Mouse (Mus musculus) hindbrain, postnatal 0 days (tissue): ENCODE measurements around the gene Mrps18c. TPM values are rescaled to one million over a fixed set of nuclear protein-coding genes. Genes with fewer than 3 reads are reported as not detected.

Source experiments
- ATAC-seq: fragments of 200-750 bp; cut with Nextera tagmentation; 2 replicates; pipeline ENCODE4 v1.8.0; 2017; ENCODE audit warnings: mild to moderate bottlenecking, moderate TSS enrichment, moderate library complexity
- DNase-seq: peaks from one replicate; pipeline ENCODE4 v3.0.0-alpha.2; 2015; ENCODE audit warnings: low spot score
- H3K27ac ChIP-seq: fragments of 300-500 bp; sonication (generic); 2 replicates; pipeline ENCODE4 v1.5.1; 2014; ENCODE audit warnings: mild to moderate bottlenecking
- H3K27me3 ChIP-seq: fragments of 300-500 bp; sonication (generic); 2 replicates; pipeline ENCODE4 v1.6.1; 2014; ENCODE audit warnings: low read length, mixed read lengths; ENCODE audit not compliant: insufficient read depth
- H3K36me3 ChIP-seq: fragments of 300-500 bp; sonication (generic); 2 replicates; pipeline ENCODE4 v1.6.1; 2014; ENCODE audit warnings: low read length, mixed read lengths; ENCODE audit not compliant: insufficient read depth
- H3K4me1 ChIP-seq: fragments of 300-500 bp; sonication (generic); 2 replicates; pipeline ENCODE4 v1.6.1; 2014; ENCODE audit warnings: antibody characterized with exemption, low read length, mixed read lengths; ENCODE audit not compliant: insufficient read depth
- H3K4me2 ChIP-seq: fragments of 300-500 bp; sonication (generic); 2 replicates; pipeline ENCODE4 v1.6.1; 2014; ENCODE audit warnings: low read depth, mild to moderate bottlenecking, low read length, moderate library complexity, mixed read lengths
- H3K4me3 ChIP-seq: fragments of 300-500 bp; sonication (generic); 2 replicates; pipeline ENCODE4 v1.5.1; 2014; ENCODE audit warnings: low read length
- H3K9ac ChIP-seq: fragments of 300-500 bp; sonication (generic); replicated peaks from 2 replicates; pipeline ENCODE4 v1.6.1; 2014; ENCODE audit warnings: mild to moderate bottlenecking, low read length, moderate library complexity, mixed read lengths
- H3K9me3 ChIP-seq: fragments of 300-500 bp; sonication (generic); 2 replicates; pipeline ENCODE4 v1.6.1; 2016; ENCODE audit warnings: low read length, mixed read lengths
- CTCF ChIP-seq: IDR thresholded peaks from 2 replicates; pipeline ENCODE4 v1.5.1; 2016; ENCODE audit warnings: antibody characterized with exemption, control low read depth, low read depth
- WGBS: fragments of 180-500 bp; shearing (Covaris S2); extraction: QIAGEN DNeasy Blood & Tissue Kit; methylation state at CpG from one replicate; pipeline ENCODE4 v1.1.7; 2014; 5-methylcytosine and 5-hydroxymethylcytosine counted together
- polyA plus RNA-seq: library from polyadenylated mRNA; unstranded; fragments of >200 nt; fragmentation: Nextera tagmentation; extraction: Ambion mirVana; gene quantifications from 2 replicates; pipeline ENCODE4 v1.2.1, GENCODE M21; 2015
- total RNA-seq: library from RNA; depleted of rRNA; stranded (reverse); fragments of >200 nt; gene quantifications from 2 replicates; pipeline ENCODE4 v1.2.3, GENCODE M21; 2014

Gene Mrps18c
- total and polyA plus RNA-seq, 2 experiments from 2014 or later: 26.3 to 192 TPM

DNA sequence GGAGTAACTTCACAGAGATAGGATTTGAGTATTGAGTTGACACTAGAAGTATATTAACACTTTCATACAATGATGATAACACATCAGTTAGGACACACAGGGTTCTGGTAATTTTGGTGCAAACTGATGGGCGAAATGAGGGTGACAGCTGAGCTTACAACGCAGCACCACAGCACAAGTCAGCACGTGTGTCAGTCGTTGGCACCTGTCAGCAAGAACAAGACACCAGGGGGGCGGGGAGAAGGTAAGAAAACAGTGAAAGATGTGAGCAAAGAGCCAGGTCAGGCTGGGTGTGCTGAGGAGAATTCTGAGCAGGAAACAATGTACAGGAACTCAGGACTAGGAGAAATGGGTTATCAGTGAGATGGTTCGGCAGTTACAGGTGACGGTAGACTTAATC lies 36.7 kb upstream of the Mrps18c start:
- WGBS: 92% methylated on average over 7 of the region's 7 CpGs
- DNase-seq (no peak), ATAC-seq (no peak)
- Histone ChIP-seq H3K4me3 (no peak overlapping the region), H3K9ac (no peak overlapping the region), H3K4me1 (no peaks in the 10 kb centered on the region), H3K4me2 (no peak overlapping the region), H3K36me3 (peaks cover 30% of the 10 kb centered on the region), H3K27ac (no peak overlapping the region), H3K9me3 (no peaks in the 10 kb centered on the region), H3K27me3 (no peaks in the 10 kb centered on the region)
- TF ChIP-seq CTCF: no peak

DNA sequence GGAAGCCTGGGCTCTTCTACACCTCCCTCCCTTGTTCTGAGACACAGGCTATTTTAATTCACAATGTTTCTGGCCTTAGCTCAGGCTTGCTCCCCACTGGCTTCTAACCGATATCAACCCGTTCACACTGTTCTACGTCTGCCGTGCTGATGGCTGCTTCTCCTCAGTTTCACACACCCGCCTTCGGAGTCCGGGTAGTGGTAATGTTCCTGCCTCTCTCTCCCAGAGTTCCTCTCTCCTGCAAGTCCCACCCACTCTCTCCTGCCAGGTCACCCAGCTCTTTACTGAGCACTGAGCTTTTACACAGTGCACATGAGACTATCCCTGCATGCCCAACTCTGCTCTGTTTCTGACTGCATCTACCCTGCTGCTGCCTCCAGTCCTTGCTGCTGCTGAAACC lies 32.4 kb upstream of the Mrps18c start:
- no peak for DNase-seq
- Histone ChIP-seq H3K4me2 (no peak overlapping the region), H3K27me3 (no peaks in the 10 kb centered on the region), H3K27ac (no peak overlapping the region), H3K4me3 (no peak overlapping the region), H3K36me3 (peaks cover 70% of the 10 kb centered on the region), H3K9me3 (no peaks in the 10 kb centered on the region), H3K9ac (no peak overlapping the region), H3K4me1 (no peaks in the 10 kb centered on the region)
- no peak for ATAC-seq
- WGBS: 96% methylated on average over 7 of the region's 7 CpGs
- no peak for TF ChIP-seq CTCF

DNA sequence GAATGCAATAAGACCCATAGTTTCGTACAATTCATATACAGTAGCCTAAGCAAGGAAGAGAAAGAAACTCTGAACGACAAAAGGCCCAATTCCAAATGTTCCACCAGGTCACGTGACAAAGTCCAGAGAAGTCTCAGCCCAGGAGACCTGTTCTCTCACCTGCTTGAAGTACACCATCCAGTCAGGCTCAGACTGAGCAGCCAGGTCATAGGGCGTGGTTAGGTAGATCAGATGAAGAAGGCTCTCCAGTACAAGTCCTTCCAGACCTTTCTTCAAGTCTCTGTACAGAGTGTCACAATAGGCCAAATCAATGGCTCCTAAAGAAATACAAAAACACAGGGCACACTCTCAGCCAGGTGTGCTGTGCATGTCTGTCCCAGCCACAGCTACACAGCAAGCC lies 26.9 kb upstream of the Mrps18c start:
- no peaks in the 10 kb centered on the region for H3K27me3 ChIP-seq
- H3K4me2 ChIP-seq: no peak overlapping the region
- H3K4me3 ChIP-seq: no peak overlapping the region
- H3K36me3 ChIP-seq: peaks cover 70% of the 10 kb centered on the region
- DNase-seq (no peak), ATAC-seq (no peak)
- no peaks in the 10 kb centered on the region for H3K4me1 ChIP-seq
- no peak overlapping the region for H3K27ac ChIP-seq
- TF ChIP-seq CTCF: no peak
- 97% methylated on average over 4 of the region's 4 CpGs for WGBS
- no peak overlapping the region for H3K9ac ChIP-seq
- no peaks in the 10 kb centered on the region for H3K9me3 ChIP-seq

DNA sequence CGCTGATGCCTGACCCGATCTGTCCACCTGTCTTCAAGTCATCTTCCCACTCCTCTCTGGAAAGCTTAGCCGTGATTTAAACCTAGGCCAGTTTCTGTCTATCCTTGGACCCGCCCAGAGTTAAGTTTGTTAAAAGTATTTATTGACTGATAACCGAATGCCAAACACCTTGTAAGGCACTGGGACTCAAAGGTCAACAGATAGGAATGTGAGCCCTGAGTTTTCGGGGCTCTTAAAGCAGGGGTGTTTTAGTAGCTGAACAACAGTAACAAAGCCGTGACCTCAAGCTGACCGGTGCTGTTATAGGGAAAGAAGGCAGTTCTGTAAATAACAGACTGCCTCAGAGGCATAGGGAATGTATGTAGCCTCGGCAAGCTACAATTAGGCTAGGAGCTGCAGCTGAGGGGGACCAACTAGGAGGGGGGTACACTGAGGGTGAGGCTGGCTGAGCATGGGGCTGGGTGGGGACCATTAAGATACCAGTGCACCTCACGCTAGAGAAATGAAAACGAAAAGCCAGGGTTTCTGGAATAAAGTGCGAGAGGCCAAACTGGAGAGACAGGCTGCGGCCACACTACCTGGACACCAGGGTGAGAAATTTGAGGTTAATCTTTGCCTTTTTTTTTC lies 22.5 kb upstream of the Mrps18c start:
- DNase-seq (no peak), ATAC-seq (no peak)
- no peaks in the 10 kb centered on the region for H3K4me1 ChIP-seq
- peaks cover 62% of the 10 kb centered on the region for H3K36me3 ChIP-seq
- H3K4me3 ChIP-seq: no peak overlapping the region
- H3K4me2 ChIP-seq: no peak overlapping the region
- no peak overlapping the region for H3K9ac ChIP-seq
- no peak overlapping the region for H3K27ac ChIP-seq
- TF ChIP-seq CTCF: no peak
- WGBS: 93% methylated on average over 13 of the region's 13 CpGs
- H3K27me3 ChIP-seq: no peaks in the 10 kb centered on the region
- no peaks in the 10 kb centered on the region for H3K9me3 ChIP-seq

DNA sequence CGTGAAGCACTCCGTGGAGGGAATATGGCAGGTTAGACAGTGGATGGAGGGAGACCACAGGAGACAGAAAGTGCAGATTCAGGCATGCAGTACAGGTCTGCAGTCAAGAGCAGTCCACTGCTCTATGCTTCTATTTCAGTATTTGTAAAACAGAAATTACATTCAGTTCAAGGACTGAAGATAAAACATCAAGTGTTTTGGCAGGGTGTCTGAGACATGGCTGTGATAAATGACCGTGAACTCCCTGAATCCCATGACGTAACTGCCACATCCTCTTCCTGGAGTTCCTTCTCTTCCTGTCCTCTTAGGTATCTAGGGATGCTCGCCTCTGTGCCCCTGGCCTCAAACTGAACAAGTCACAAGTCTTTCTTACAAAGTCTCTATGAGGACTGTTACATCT lies 21.5 kb upstream of the Mrps18c start:
- Histone ChIP-seq H3K36me3 (peaks cover 56% of the 10 kb centered on the region), H3K4me1 (no peaks in the 10 kb centered on the region), H3K4me3 (no peak overlapping the region), H3K9me3 (no peaks in the 10 kb centered on the region), H3K27ac (no peak overlapping the region), H3K27me3 (no peaks in the 10 kb centered on the region), H3K9ac (no peak overlapping the region), H3K4me2 (no peak overlapping the region)
- TF ChIP-seq CTCF: no peak
- ATAC-seq: no peak
- DNase-seq: no peak
- 92% methylated on average over 5 of the region's 5 CpGs for WGBS

DNA sequence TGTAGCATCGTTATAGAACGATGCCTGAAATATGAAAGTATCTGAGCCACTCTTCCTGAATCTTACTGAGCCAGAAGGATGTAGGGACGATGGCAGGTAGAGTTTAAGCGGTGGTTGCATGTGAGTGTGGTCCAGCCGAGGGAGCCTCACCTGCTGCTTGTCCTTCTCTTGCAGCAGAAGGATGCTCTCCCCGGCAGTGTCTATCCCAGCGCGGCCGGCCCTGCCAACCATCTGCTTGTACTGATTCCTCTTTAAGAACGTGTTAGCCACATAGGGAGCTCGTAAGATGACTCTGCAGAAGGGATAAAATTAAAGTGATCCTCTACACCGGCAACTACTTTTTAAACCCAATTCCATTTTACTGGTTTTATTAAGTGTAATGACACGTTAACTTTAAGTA lies 19.4 kb upstream of the Mrps18c start:
- H3K4me3 ChIP-seq: no peak overlapping the region
- H3K9ac ChIP-seq: no peak overlapping the region
- H3K27me3 ChIP-seq: no peaks in the 10 kb centered on the region
- no peak overlapping the region for H3K27ac ChIP-seq
- H3K4me1 ChIP-seq: no peaks in the 10 kb centered on the region
- no peak for TF ChIP-seq CTCF
- no peaks in the 10 kb centered on the region for H3K9me3 ChIP-seq
- 96% methylated on average over 13 of the region's 13 CpGs for WGBS
- H3K4me2 ChIP-seq: no peak overlapping the region
- H3K36me3 ChIP-seq: peaks cover 59% of the 10 kb centered on the region
- ATAC-seq (no peak), DNase-seq (no peak)

DNA sequence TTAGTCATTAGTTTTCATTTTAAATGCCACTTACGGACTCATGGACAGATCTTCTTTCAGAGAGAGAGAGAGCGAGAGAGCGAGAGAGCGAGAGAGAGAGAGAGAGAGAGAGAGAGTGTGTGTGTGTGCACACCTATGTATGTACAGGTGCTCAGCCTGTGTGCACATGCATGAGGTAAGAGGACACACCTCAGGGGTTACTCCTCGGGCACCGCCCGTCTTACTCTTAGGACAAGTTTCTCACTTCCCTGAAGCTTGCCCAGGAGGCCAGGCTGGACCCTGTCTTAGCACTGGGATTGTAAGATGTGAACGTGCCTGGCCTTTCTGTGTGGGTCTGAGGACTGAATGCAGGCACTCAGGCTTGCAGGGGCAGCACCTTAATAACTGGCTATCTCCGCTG lies 10.9 kb upstream of the Mrps18c start:
- DNase-seq (no peak), ATAC-seq (no peak)
- H3K27me3 ChIP-seq: no peaks in the 10 kb centered on the region
- TF ChIP-seq CTCF: no peak
- H3K4me2 ChIP-seq: no peak overlapping the region
- no peak overlapping the region for H3K9ac ChIP-seq
- no peak overlapping the region for H3K27ac ChIP-seq
- WGBS: 90% methylated on average over 9 of the region's 9 CpGs
- no peaks in the 10 kb centered on the region for H3K4me1 ChIP-seq
- no peak overlapping the region for H3K4me3 ChIP-seq
- H3K36me3 ChIP-seq: peaks cover 55% of the 10 kb centered on the region
- H3K9me3 ChIP-seq: no peaks in the 10 kb centered on the region
